Mouse (Mus musculus): Measurements from ENCODE around the gene Rnf169.

DNA sequence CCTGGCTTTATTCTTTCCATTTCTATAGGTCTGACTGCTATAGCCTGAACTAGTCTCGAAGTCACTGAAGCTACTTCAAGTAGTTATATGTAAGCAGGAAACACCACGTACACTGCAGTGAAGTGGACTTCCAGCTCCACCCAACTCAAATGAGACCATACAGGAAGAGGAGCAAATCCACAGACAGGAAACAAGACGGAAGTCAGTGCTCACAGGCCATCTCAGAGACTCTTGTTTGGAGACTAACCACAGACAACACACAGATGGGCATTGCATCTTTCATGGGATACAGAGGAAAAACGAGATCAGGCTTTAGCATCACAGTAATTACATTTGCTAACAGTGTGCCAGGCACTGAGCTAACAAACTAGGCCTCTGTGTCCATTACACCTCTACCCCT lies 33.9 kb downstream of the Rnf169 start:
- no peak for TF ChIP-seq CTCF (IDR thresholded peaks at IDR 0.05; ENCODE audit: borderline replicate concordance, control insufficient read depth, extremely low read depth, insufficient read depth, low read length, poor library complexity)
- no peak for TF ChIP-seq POLR2A (IDR thresholded peaks at IDR 0.05; ENCODE audit: control insufficient read depth, extremely low read depth, insufficient read depth, low read length, poor library complexity)

Data from thymus, adult 2 months (tissue).